Comparison of ENCODE assay signal across 8 mouse cellular contexts in the genomic region with DNA sequence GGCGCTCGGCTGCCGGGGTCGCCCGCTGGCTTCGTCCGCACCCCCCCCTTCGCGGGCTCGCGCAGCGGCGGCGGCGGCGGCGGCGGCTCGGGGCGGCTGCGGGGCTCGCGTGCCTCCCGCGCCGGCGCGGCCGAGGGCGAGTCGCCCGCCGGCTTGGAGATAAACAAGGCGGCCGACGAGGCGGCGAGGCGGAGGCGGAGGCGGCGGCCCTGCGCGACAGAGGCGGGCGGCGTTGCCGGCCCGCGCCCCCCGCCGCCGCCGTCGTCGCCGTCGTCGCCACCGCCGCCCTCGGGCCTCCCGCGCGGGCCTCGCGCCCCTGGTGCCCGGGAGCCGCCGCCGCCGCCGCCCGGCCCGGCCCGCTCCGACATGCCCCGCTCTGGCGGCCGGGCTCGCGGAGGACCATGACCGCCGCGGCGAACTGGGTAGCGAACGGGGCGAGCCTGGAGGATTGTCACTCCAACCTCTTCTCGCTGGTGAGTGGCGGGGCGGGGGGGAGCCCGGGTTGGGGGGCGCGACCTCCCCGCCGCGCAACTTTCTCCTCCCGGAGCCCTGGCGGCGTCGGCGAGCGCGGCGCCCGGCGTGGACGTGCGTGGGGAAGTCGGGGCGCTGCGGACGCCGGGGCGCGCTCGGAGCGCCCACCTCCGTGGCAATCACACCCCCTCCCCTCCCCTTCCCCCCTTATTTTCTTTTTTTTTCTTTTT. TPM values are rescaled to one million over a fixed set of nuclear protein-coding genes. Genes with fewer than 3 reads are reported as not detected.
DNase-seq lines count a peak whose midpoint lies in the region; ATAC-seq and TF ChIP-seq lines count a peak whose summit lies in the region.

Med13l (plus strand) TSS at position 295 of the 701 bp plus-strand sequence.

- no peak for TF ChIP-seq POLR2A in heart, adult 2 months (IDR thresholded peaks at IDR 0.05; ENCODE audit: insufficient read depth, low read depth, low read length)
- no peak for TF ChIP-seq POLR2A in kidney, adult 2 months (IDR thresholded peaks at IDR 0.05; ENCODE audit: low read depth, low read length)
- TF ChIP-seq POLR2A in liver, adult 2 months (IDR thresholded peaks at IDR 0.05; ENCODE audit: extremely low read depth, insufficient read depth, low read length): no peak

- H3K4me1 ChIP-seq in embryonic facial prominence, embryonic 10.5 days: peaks cover 66% of the 10 kb centered on the region
- peaks cover 12% of the 10 kb centered on the region for H3K4me1 ChIP-seq in heart, adult 2 months (ENCODE audit: control insufficient read depth, insufficient read depth, low read length)
- peaks cover 11% of the 10 kb centered on the region for H3K4me1 ChIP-seq in kidney, adult 2 months (ENCODE audit: control insufficient read depth, insufficient read depth, low read length)
- no peaks in the 10 kb centered on the region; the same call in 1 of the 2 replicates for H3K4me1 ChIP-seq in liver, adult 2 months (ENCODE audit: control insufficient read depth, insufficient read depth, low read length)
- H3K4me1 ChIP-seq in stomach, embryonic 14.5 days (ENCODE audit: control insufficient read depth, insufficient read depth, low read length): peaks cover 18% of the 10 kb centered on the region; the same call in 1 of the 2 replicates

- H3K36me3 ChIP-seq in embryonic facial prominence, embryonic 10.5 days (replicated peaks): no peaks in the 10 kb centered on the region
- H3K36me3 ChIP-seq in heart, adult 2 months (ENCODE audit: control insufficient read depth, insufficient read depth, low read length): peaks cover 5% of the 10 kb centered on the region
- no peaks in the 10 kb centered on the region for H3K36me3 ChIP-seq in kidney, adult 2 months (ENCODE audit: control insufficient read depth, insufficient read depth, low read length)
- no peaks in the 10 kb centered on the region for H3K36me3 ChIP-seq in liver, adult 2 months (ENCODE audit: control insufficient read depth, insufficient read depth, low read length)
- H3K36me3 ChIP-seq in stomach, embryonic 14.5 days (ENCODE audit: control insufficient read depth, insufficient read depth, low read length): no peaks in the 10 kb centered on the region

- ATAC-seq in monocyte, adult 5-6 weeks (replicated peaks; ENCODE audit: insufficient number of reproducible peaks, low FRiP score, low TSS enrichment, poor library complexity, severe bottlenecking): 0 out of 2 replicates have a peak, but pooled peaks have one; percentile 18
- ATAC-seq in stomach, embryonic 14.5 days (ENCODE audit: insufficient number of reproducible peaks, insufficient read depth, low FRiP score, low read depth): peak; percentile 56

- H3K27me3 ChIP-seq in embryonic facial prominence, embryonic 10.5 days (replicated peaks; ENCODE audit: low read depth, poor library complexity, severe bottlenecking): peaks cover 24% of the 10 kb centered on the region
- no peaks in the 10 kb centered on the region for H3K27me3 ChIP-seq in heart, adult 2 months (ENCODE audit: control insufficient read depth, insufficient read depth, low read length)
- H3K27me3 ChIP-seq in kidney, adult 2 months (replicated peaks; ENCODE audit: control insufficient read depth, insufficient read depth, low read length): no peaks in the 10 kb centered on the region
- no peaks in the 10 kb centered on the region for H3K27me3 ChIP-seq in liver, adult 2 months (ENCODE audit: control insufficient read depth, insufficient read depth, low read length)
- H3K27me3 ChIP-seq in stomach, embryonic 14.5 days (ENCODE audit: control insufficient read depth, insufficient read depth, low read length): no peaks in the 10 kb centered on the region

- H3K9ac ChIP-seq in heart, adult 2 months (ENCODE audit: low read depth, low read length): peak within 1 kb of the TSS; percentile 99
- H3K9ac ChIP-seq in liver, adult 2 months (ENCODE audit: low read depth, low read length): peak within 1 kb of the TSS; percentile 97
- H3K9ac ChIP-seq in stomach, embryonic 14.5 days (replicated peaks; ENCODE audit: low read depth, low read length): peak within 1 kb of the TSS; percentile 81

- TF ChIP-seq EP300 in heart, adult 2 months (IDR thresholded peaks at IDR 0.05; ENCODE audit: insufficient read depth, low read depth, low read length): no peak

- peaks cover 4% of the 10 kb centered on the region; the same call in 1 of the 2 replicates for H3K79me2 ChIP-seq in heart, adult 2 months (replicated peaks; ENCODE audit: control insufficient read depth, insufficient read depth, low read length)
- peaks cover 16% of the 10 kb centered on the region; the same call in 1 of the 2 replicates for H3K79me2 ChIP-seq in liver, adult 2 months (ENCODE audit: control insufficient read depth, insufficient read depth, low read length)

- no peaks in the 10 kb centered on the region; the same call in 1 of the 2 replicates for H3K9me3 ChIP-seq in embryonic facial prominence, embryonic 10.5 days
- no peaks in the 10 kb centered on the region for H3K9me3 ChIP-seq in stomach, embryonic 14.5 days (ENCODE audit: control insufficient read depth, low read depth, low read length)

- peak; percentile 29 for TF ChIP-seq CTCF in heart, adult 2 months (IDR thresholded peaks at IDR 0.05)
- TF ChIP-seq CTCF in kidney, adult 2 months (conservative IDR thresholded peaks at IDR 0.05; ENCODE audit: insufficient read depth, insufficient read length, low read depth, low read length): no peak
- no peak for TF ChIP-seq CTCF in liver, adult 2 months (IDR thresholded peaks at IDR 0.05; ENCODE audit: low read depth, low read length)

- 5% methylated on average over 116 of the region's 120 CpGs for WGBS in embryonic facial prominence, embryonic 10.5 days
- 9% methylated on average over 106 of the region's 120 CpGs for WGBS in heart, adult 2 months
- WGBS in kidney, adult 2 months: 4% methylated on average over 108 of the region's 120 CpGs
- WGBS in liver, adult 2 months: 18% methylated on average over 57 of the region's 120 CpGs
- WGBS in stomach, embryonic 14.5 days: 1% methylated on average over 50 of the region's 120 CpGs

- peak within 1 kb of the TSS; percentile 88 for H3K4me2 ChIP-seq in stomach, embryonic 14.5 days (replicated peaks; ENCODE audit: low read depth, low read length)

- intact Hi-C loops in heart, adult 2 months (cut with DNase I): loop anchor here (5.0 kb wide), 4 partner anchors 103 to 293 kb away; no protein-coding TSS in a partner anchor

- peak; percentile 66 for DNase-seq in 3134 (ENCODE audit: extremely low read depth, insufficient read length, low spot score)
- DNase-seq in adrenal gland, adult 2 months: peak; percentile 85
- DNase-seq in embryonic facial prominence, embryonic 10.5 days (ENCODE audit: low spot score): peak; percentile 82
- peak; percentile 84 to 85 for DNase-seq in heart, adult 2 months
- DNase-seq in kidney, adult 2 months: peak; percentile 74
- no peak for DNase-seq in liver, adult 2 months (ENCODE audit: extremely low read depth, low read depth, low spot score)

- peak within 1 kb of the TSS; percentile 88 for H3K4me3 ChIP-seq in embryonic facial prominence, embryonic 10.5 days
- peak within 1 kb of the TSS; percentile 71 for H3K4me3 ChIP-seq in heart, adult 2 months
- H3K4me3 ChIP-seq in kidney, adult 2 months (ENCODE audit: insufficient read depth, low read depth, low read length): peak within 1 kb of the TSS; percentile 54
- peak within 1 kb of the TSS; percentile 72 for H3K4me3 ChIP-seq in liver, adult 2 months (ENCODE audit: insufficient read depth, low read depth, low read length)
- H3K4me3 ChIP-seq in stomach, embryonic 14.5 days (ENCODE audit: low read depth, low read length): peak within 1 kb of the TSS; percentile 82

- H3K27ac ChIP-seq in embryonic facial prominence, embryonic 10.5 days (replicated peaks): peak within 1 kb of the TSS; percentile 98
- H3K27ac ChIP-seq in heart, adult 2 months: peak within 1 kb of the TSS; percentile 94
- H3K27ac ChIP-seq in kidney, adult 2 months (ENCODE audit: insufficient read depth, low read depth, low read length): peak within 1 kb of the TSS; percentile 84
- H3K27ac ChIP-seq in liver, adult 2 months (replicated peaks; ENCODE audit: insufficient read depth, low read depth, low read length): peak within 1 kb of the TSS; percentile 54
- H3K27ac ChIP-seq in stomach, embryonic 14.5 days (ENCODE audit: low read length): peak within 1 kb of the TSS; percentile 96

RNA-seq across cellular contexts. Expression of gene Med13l, which starts in this region (rescaled TPM):
- total RNA-seq in adrenal gland, adult 2 months (2021): 10 to 100 TPM; 31.5 to 34.3 TPM
- 14.1 and 17.0 TPM in 2 replicates for polyA plus RNA-seq in adrenal gland, adult 2 months (2012; rRNA removed)
- 11.5 and 11.6 TPM in 2 replicates for polyA plus RNA-seq in embryonic facial prominence, embryonic 10.5 days (2016; fragmentation: Nextera tagmentation; extraction: Ambion mirVana)
- 10 to 100 TPM; 29.9 to 30.8 TPM for total RNA-seq in heart, adult 2 months (2021)
- 10.4 and 11.0 TPM in 2 replicates for polyA plus RNA-seq in heart, adult 2 months (2012; rRNA removed)
- 10.7 and 11.3 TPM in 2 replicates for polyA plus RNA-seq in kidney, adult 2 months (2012; rRNA removed)
- 5.0 and 6.6 TPM in 2 replicates for total RNA-seq in liver, adult 2 months (2014; rRNA removed)
- polyA plus RNA-seq in liver, adult 2 months (2012; rRNA removed): 3.2 and 4.2 TPM in 2 replicates
- 38.0 to 65.2 TPM (median 41.5 TPM) in 3 replicates for total RNA-seq in monocyte, adult 5-6 weeks (2017)
- polyA plus RNA-seq in stomach, embryonic 14.5 days (2014; fragmentation: Nextera tagmentation; extraction: Ambion mirVana): 16.2 and 17.2 TPM in 2 replicates
